Mouse (Mus musculus) hindbrain, postnatal 0 days (tissue): ENCODE results near the gene Dlg2. TPM values are rescaled to one million over a fixed set of nuclear protein-coding genes. Genes with fewer than 3 reads are reported as not detected.

ENCODE experiments used
- ATAC-seq: fragments of 200-750 bp; cut with Nextera tagmentation; 2 replicates; pipeline ENCODE4 v1.8.0; 2017; ENCODE audit warnings: mild to moderate bottlenecking, moderate TSS enrichment, moderate library complexity
- DNase-seq: peaks from one replicate; pipeline ENCODE4 v3.0.0-alpha.2; 2015; ENCODE audit warnings: low spot score
- H3K27ac ChIP-seq: fragments of 300-500 bp; sonication (generic); 2 replicates; pipeline ENCODE4 v1.5.1; 2014; ENCODE audit warnings: mild to moderate bottlenecking
- H3K27me3 ChIP-seq: fragments of 300-500 bp; sonication (generic); 2 replicates; pipeline ENCODE4 v1.6.1; 2014; ENCODE audit warnings: low read length, mixed read lengths; ENCODE audit not compliant: insufficient read depth
- H3K36me3 ChIP-seq: fragments of 300-500 bp; sonication (generic); 2 replicates; pipeline ENCODE4 v1.6.1; 2014; ENCODE audit warnings: low read length, mixed read lengths; ENCODE audit not compliant: insufficient read depth
- H3K4me1 ChIP-seq: fragments of 300-500 bp; sonication (generic); 2 replicates; pipeline ENCODE4 v1.6.1; 2014; ENCODE audit warnings: antibody characterized with exemption, low read length, mixed read lengths; ENCODE audit not compliant: insufficient read depth
- H3K4me2 ChIP-seq: fragments of 300-500 bp; sonication (generic); 2 replicates; pipeline ENCODE4 v1.6.1; 2014; ENCODE audit warnings: low read depth, mild to moderate bottlenecking, low read length, moderate library complexity, mixed read lengths
- H3K4me3 ChIP-seq: fragments of 300-500 bp; sonication (generic); 2 replicates; pipeline ENCODE4 v1.5.1; 2014; ENCODE audit warnings: low read length
- H3K9ac ChIP-seq: fragments of 300-500 bp; sonication (generic); replicated peaks from 2 replicates; pipeline ENCODE4 v1.6.1; 2014; ENCODE audit warnings: mild to moderate bottlenecking, low read length, moderate library complexity, mixed read lengths
- H3K9me3 ChIP-seq: fragments of 300-500 bp; sonication (generic); 2 replicates; pipeline ENCODE4 v1.6.1; 2016; ENCODE audit warnings: low read length, mixed read lengths
- CTCF ChIP-seq: IDR thresholded peaks from 2 replicates; pipeline ENCODE4 v1.5.1; 2016; ENCODE audit warnings: antibody characterized with exemption, control low read depth, low read depth
- WGBS: fragments of 180-500 bp; shearing (Covaris S2); extraction: QIAGEN DNeasy Blood & Tissue Kit; methylation state at CpG from one replicate; pipeline ENCODE4 v1.1.7; 2014; 5-methylcytosine and 5-hydroxymethylcytosine counted together
- polyA plus RNA-seq: library from polyadenylated mRNA; unstranded; fragments of >200 nt; fragmentation: Nextera tagmentation; extraction: Ambion mirVana; gene quantifications from 2 replicates; pipeline ENCODE4 v1.2.1, GENCODE M21; 2015
- total RNA-seq: library from RNA; depleted of rRNA; stranded (reverse); fragments of >200 nt; gene quantifications from 2 replicates; pipeline ENCODE4 v1.2.3, GENCODE M21; 2014

Gene Dlg2
- total and polyA plus RNA-seq, 2 experiments from 2014 or later = 20.4 to 113 TPM

- TF ChIP-seq CTCF = no peak
- Histone ChIP-seq H3K27ac (no peak overlapping the region), H3K9me3 (no peaks in the 10 kb centered on the region), H3K27me3 (no peaks in the 10 kb centered on the region), H3K4me3 (no peak overlapping the region), H3K36me3 (no peaks in the 10 kb centered on the region), H3K9ac (no peak overlapping the region), H3K4me1 (no peaks in the 10 kb centered on the region), H3K4me2 (no peak overlapping the region)
- no peak for DNase-seq
- no peak for ATAC-seq
- 27% methylated on average over 3 of the region's 3 CpGs for WGBS
Measured at GRCm38 (mm10) chr7:91397827-91398226, 921.4 kb downstream of the Dlg2 start.

DNA sequence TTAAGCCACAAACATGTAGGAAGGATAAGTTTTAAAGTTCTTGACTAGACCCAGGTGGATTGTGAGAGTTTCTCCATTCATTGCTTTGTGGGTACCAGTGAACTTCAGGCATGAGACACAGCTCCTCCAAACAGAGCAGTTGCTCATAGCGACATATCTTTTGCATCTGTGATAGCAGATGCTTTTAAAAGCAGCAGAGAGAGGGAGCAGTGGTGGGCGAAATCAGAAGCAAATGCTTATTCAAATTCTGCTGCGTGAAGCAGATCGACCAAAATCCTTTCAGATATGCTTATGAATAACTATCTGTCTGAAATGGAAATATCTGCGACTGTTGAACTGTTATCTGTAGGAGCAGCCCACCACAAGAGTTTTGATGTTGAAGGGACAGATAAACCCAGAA lies 935.6 kb downstream of the Dlg2 start:
- Histone ChIP-seq H3K4me2 (no peak overlapping the region), H3K27ac (no peak overlapping the region), H3K4me1 (no peaks in the 10 kb centered on the region), H3K27me3 (no peaks in the 10 kb centered on the region), H3K9ac (no peak overlapping the region), H3K36me3 (no peaks in the 10 kb centered on the region), H3K4me3 (no peak overlapping the region), H3K9me3 (no peaks in the 10 kb centered on the region)
- no peak for DNase-seq
- TF ChIP-seq CTCF = no peak
- 81% methylated on average over 5 of the region's 5 CpGs for WGBS
- ATAC-seq = no peak

GRCm38 (mm10) chr7:91414150-91414549 lies 937.7 kb downstream of the Dlg2 start:
- DNase-seq = no peak
- no peak for ATAC-seq
- H3K9me3 ChIP-seq = no peaks in the 10 kb centered on the region
- WGBS = 84% methylated on average over 2 of the region's 2 CpGs
- H3K9ac ChIP-seq = no peak overlapping the region
- no peak overlapping the region for H3K4me2 ChIP-seq
- no peaks in the 10 kb centered on the region for H3K27me3 ChIP-seq
- no peak overlapping the region for H3K27ac ChIP-seq
- H3K36me3 ChIP-seq = no peaks in the 10 kb centered on the region
- no peaks in the 10 kb centered on the region for H3K4me1 ChIP-seq
- no peak for TF ChIP-seq CTCF
- H3K4me3 ChIP-seq = no peak overlapping the region

- Histone ChIP-seq H3K4me1 (no peaks in the 10 kb centered on the region), H3K9me3 (no peaks in the 10 kb centered on the region), H3K4me2 (no peak overlapping the region), H3K36me3 (no peaks in the 10 kb centered on the region), H3K27me3 (no peaks in the 10 kb centered on the region), H3K4me3 (no peak overlapping the region), H3K9ac (no peak overlapping the region), H3K27ac (no peak overlapping the region)
- no peak for DNase-seq
- TF ChIP-seq CTCF = no peak
- WGBS = 89% methylated on average over 2 of the region's 2 CpGs
- no peak for ATAC-seq
Measured at GRCm38 (mm10) chr7:91414749-91415148, 938.3 kb downstream of the Dlg2 start.

- WGBS = 87% methylated on average over 4 of the region's 4 CpGs
- no peak overlapping the region for H3K4me2 ChIP-seq
- H3K27me3 ChIP-seq = no peaks in the 10 kb centered on the region
- H3K27ac ChIP-seq = no peak overlapping the region
- no peaks in the 10 kb centered on the region for H3K4me1 ChIP-seq
- no peak overlapping the region for H3K9ac ChIP-seq
- DNase-seq (no peak), ATAC-seq (no peak)
- H3K9me3 ChIP-seq = no peaks in the 10 kb centered on the region
- H3K36me3 ChIP-seq = no peaks in the 10 kb centered on the region
- TF ChIP-seq CTCF = no peak
- H3K4me3 ChIP-seq = no peak overlapping the region
Measured at GRCm38 (mm10) chr7:91420215-91420614, 943.7 kb downstream of the Dlg2 start.

GRCm38 (mm10) chr7:91423784-91424183 lies 947.3 kb downstream of the Dlg2 start:
- 81% methylated on average over 4 of the region's 4 CpGs for WGBS
- ATAC-seq (no peak), DNase-seq (no peak)
- Histone ChIP-seq H3K27me3 (no peaks in the 10 kb centered on the region), H3K9me3 (no peaks in the 10 kb centered on the region), H3K27ac (no peak overlapping the region), H3K4me1 (no peaks in the 10 kb centered on the region), H3K9ac (no peak overlapping the region), H3K4me3 (no peak overlapping the region), H3K4me2 (no peak overlapping the region), H3K36me3 (no peaks in the 10 kb centered on the region)
- TF ChIP-seq CTCF = no peak

GRCm38 (mm10) chr7:91429712-91430275 lies 953.3 kb downstream of the Dlg2 start:
- Histone ChIP-seq H3K36me3 (no peaks in the 10 kb centered on the region), H3K27ac (no peak overlapping the region), H3K9me3 (no peaks in the 10 kb centered on the region), H3K4me2 (no peak overlapping the region), H3K9ac (no peak overlapping the region), H3K4me3 (no peak overlapping the region), H3K4me1 (no peaks in the 10 kb centered on the region), H3K27me3 (no peaks in the 10 kb centered on the region)
- ATAC-seq (no peak), DNase-seq (no peak)
- 69% methylated on average over 5 of the region's 5 CpGs for WGBS
- no peak for TF ChIP-seq CTCF
